Mouse (Mus musculus): ENCODE data around the gene Rpl7a.

Gene Rpl7a

DNA sequence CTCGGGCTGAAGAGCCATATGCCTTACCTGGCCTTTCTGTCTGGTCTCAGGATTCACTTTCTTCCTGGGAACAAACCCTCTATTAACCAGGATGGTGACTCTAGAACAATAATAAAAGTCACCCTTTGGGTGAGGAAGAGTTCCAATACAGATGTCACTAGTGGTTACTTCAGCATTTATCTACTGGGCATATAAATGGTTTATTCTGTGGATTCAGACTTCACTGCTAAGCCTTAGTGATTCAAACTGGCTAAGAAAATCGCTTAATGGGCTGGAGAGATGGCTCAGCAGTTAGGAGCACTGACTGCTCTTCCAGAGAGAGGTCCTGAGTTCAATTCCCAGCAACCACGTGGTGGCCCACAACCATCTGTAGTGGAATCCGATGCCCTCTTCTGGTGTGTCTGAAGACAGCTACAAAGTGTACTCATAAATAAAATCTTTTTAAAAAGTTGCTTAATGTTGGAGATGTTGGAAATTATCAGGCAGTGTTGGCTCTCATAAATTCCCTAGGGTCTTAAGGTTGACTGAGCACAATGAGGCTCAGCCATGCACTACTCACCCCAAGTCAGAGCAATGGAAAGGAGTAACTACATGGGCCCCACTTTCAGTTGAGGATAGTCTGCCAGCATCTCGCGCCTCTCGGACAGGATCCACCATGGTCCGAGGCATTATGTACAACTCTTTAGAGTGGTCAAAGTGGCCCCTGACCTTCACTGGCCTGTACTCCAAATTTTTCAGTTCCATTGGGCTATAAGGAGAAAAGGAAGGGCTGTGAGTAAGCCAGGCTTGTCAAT lies 3.8 kb downstream of the Rpl7a start:
- DNase-seq (ENCODE audit: low spot score): no peak

DNA sequence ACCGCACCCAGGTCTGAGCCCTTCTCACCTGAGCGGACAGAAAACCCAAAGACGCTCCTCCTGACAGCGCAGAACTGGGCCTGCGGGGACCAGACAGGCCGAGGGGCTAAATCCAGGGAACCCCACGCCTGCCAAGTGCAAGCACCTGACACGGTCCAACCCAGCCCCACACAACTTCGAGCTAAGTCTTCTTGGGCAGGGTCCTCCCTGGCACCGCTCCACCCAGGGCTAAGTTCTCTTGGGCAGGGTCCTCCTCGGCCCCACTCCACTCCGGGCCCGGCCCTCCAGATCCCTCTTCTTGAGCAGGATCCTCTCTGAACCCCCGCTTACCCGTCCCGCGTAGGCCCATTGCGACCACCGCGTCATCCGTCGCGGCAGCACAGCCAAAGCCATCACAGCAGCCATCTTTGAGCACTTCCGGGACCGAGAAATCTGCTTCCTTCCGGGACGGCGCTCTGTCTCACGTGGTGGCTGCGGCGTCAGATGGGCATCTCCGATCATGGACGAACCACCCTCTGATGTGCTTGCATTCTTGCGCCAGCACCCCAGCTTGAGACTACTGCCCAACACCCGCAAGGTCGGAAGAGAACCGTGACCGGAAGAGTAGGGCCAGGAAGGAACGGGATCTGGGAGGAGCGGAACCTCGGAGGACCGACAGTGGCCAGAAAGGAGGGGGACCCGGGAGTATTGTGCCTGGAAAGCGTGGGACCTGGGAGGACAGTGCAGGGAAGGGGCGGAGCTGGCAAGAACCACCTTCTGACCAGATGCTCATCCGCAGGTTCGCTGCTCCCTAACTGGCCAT lies 5.6 kb downstream of the Rpl7a start, which contains the start of the genes Surf2 and Surf1:
Surf2 (plus strand) TSS at position 441 of the 802 bp plus-strand sequence.
Surf1 (minus strand) TSS at position 604 of the 802 bp plus-strand sequence.
- DNase-seq (ENCODE audit: low spot score): peak; percentile 70

DNA sequence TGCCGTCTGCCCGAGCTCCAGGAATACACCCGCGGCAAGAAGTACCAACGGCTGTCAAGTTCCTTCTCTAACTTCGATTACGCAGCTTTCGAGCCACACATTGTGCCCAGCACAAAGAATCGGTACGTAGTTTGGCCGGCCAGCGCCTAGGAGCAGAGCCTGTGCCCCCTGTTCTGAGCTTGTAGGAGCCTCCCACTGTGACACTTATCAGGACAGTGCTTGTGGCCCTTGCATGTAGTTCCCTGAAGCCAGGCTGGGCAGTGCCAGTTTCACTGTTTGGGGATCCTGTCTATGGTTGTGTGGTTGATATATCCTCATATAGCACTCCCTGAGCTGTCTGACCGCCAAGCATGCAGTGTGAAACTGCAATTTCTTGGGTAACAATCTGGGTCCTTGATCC lies 6.2 kb downstream of the Rpl7a start:
- no peak for DNase-seq (ENCODE audit: low spot score)

DNA sequence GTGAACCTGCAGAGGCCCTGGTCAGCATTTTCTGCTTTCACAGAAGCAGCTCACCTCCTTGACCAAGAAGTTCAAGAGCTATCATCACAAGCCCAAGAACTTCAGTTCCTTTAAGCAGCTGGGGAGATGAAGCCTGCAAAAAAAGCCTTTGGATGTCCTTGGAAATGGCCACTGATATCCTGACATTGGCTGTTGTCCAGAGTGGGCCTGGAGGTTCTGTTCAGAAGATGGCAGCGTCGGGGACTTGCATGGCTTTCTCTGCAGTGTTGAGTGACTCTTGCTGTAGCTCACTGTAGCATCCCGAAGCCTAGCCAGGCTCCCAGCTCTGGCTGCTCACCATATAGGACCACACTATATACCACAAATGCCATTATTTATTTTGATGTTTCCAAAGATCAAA lies 9.1 kb downstream of the Rpl7a start:
- DNase-seq (ENCODE audit: low spot score): no peak

DNA sequence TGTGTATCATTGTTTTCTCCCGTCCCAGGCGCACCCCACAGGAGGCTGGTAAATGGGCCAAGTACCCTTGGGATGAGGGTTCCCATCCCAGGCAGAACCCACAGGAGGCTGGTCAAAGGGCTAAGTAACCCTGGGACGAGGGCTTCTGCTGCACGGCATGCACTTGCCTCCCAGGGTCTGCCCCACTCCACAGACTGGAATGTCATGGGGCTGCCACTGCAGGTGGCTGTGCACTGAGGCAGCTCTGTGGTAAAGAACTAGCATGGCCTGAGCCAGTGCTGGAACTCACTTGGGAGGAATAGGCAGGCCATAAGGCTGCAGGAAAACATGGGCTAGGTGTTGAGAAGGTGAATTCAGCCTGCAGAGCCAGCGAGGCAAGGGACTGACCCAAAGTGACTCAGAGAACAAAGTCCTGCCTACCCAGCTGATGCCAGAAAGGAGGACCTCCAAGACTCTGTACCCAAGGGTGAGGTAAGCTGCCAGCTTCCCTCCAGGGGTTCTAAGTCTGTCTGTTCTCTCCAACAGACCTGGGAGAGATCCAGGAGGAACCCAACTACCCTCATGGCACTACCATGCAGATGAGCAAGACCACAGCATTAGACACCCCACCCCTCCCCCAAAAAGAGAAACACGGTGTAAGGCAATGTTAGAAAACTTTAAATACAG lies 9.8 kb downstream of the Rpl7a start:
- no peak for DNase-seq (ENCODE audit: low spot score)

DNA sequence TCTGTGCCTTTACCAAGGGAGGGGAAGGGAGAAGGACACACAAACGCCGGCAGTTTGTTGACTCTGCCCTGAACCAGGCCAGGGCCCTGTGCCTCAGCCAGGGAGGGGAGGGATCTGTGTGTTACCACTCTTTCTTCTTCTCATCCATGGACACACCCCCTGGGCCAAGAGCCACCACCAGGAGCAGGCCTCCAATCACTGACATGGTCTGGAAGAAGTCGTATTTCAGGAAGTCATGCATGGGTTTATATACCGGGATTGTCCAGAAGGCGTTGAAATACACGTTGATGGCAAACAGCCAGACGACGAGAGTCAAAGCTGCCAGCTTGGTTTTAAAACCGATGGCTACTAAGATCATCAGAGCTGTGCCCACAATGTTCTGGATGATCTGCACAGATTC lies 11.2 kb downstream of the Rpl7a start:
- DNase-seq (ENCODE audit: low spot score): no peak

DNA sequence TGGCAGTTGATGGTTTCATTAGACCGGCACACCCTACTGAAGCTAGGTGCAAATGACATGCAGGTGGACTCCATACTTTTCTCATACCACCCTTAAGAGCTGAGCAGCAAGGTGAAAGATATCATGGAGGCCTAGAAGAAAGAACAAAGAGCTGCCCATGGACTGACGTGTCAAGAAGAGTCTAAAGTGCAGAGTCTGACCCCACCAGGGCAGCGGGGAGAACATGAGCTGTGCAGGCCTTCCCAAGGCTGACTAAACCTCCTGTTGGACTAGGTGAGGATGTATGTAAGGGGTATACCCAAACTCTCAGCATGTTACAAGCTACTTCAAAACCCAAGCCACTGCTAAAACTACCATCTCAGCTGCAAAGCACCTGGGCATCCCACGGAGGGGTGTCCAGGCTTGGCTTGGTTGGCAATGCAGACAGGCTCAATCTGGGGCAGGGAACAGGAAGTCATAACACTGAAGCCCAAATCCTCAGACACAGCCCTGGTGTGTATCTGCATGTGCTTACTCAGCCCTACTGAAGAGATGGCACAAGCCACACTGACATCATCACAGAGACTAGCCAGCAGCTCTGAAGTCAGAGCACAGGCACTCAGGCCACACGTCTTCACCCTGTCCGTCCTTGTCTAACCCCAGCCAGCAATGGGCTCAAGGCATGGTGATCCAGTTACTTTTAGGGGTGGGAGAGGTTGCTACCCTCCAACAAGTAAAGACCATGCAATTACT lies 17.3 kb downstream of the Rpl7a start:
- DNase-seq (ENCODE audit: low spot score): no peak

DNA sequence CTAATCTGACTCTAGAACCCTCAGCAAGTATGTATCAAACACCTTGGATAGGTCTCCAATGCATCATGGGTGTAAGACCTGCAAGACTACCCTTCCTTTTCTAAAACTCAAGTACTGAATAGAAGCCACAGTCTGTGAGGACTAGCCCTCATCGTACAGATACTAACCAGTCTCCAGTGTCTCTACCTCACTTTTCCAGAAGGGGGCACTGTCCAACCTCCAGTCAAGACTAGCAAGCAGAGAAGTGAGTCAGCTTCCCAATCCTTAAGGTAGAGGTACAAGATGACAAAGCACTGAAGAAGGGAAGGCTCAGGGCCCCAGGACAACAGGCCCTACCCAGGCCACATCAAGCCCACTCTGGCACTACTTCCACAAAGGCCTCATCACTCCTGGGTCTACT lies 19.8 kb downstream of the Rpl7a start:
- DNase-seq (ENCODE audit: low spot score): peak; percentile 81

DNA sequence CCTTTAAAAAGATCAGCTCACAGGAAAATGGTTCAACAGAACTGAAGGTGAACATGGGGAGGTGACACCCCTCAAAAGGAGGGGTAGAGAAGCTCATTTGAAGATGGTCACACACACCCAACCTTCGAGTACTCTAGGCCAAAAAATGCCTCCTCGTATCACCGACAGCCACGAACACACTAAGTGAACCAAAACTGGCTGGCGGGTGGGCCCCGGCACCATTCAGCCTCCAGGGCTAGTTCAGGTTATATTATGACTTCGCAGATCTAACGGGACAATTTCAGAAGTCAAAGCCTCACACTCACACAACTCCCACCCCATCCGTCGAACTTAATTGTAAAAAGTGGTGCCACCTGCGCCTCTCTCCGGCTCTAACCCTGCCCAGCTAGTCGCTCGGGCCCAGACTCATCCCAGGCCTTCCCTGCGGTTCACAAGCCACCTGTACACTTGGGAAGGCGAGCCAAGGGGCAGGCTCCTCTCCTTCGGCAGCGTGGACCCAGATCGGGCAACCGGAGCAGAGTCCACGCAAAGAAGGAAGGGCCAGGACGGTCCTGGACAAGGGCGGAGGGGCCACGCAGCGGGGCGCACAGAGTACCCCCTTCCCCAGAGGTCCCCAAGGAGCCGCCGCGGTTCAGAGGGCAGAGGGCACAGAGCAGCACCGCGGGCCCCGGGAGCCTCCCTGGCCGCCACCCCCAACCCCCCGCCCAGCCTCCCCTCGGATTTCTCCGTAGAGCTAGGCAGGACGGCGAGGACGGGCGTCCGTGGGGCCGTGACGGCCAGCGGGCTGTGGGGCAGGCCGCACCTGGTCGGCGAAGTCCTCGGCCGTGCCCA lies 22.1 kb downstream of the Rpl7a start:
- no peak for DNase-seq (ENCODE audit: low spot score)

DNA sequence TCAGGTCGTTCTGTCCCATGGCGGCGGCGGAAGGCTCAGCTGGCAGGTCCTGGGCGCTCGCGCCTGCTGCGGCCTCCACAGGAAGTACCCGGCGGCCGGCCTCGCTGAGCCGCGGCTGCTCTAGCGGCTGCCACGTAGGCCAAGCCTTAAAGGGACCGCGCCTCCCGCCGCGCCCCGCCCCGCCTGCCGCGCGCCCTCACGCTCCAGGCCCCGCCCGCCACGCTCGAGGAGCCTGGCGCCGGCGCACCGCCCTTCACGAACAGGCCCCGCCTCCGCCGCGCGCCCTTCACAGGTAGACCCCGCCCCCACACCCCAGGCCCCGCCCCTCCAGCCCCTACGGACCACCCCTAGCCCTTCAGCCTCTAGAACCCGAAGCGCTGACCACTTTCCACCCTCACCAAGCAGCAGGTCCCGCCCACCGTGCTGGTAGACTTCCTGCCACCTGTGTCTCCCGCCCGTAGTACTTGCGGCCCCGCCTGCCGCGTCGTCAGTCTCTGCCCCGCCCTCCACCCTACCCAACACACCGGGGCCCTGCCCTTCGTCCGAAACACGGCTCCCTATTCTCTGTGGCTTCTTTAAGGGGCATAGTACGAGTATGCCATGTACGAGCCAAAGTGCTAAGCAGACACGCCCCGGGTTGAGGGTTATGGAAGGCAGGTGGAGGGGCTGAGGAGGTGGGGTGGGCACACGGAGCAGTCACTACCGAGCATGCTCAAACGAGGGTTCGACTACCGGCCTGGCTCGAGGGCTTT lies 22.9 kb downstream of the Rpl7a start, which contains the start of the genes Surf4 and Stkld1:
Surf4 (minus strand) TSS at position 625 of the 752 bp plus-strand sequence.
Stkld1 (plus strand) TSS at position 744 of the 752 bp plus-strand sequence.
- peak; percentile 91 for DNase-seq (ENCODE audit: low spot score)

DNA sequence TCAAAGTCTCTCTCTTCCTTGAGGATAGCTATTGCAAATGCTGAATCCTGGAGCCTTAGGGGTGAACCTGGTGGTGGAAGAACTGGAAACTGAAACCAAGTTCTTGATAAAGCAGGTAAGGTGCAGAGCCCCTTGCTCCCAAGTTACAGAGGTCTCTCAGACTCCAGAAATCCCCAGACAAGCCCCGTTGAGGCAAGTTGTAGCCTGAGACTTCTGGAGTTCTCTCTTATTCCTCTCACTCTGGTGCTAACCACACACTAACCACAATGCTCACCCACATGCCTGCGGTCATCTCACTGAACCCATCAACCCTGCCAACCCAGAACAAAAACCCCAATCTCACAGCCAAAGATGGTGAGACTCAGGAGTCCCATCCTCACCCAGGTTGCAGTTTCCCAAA lies 24.7 kb downstream of the Rpl7a start:
- DNase-seq (ENCODE audit: low spot score): no peak

DNA sequence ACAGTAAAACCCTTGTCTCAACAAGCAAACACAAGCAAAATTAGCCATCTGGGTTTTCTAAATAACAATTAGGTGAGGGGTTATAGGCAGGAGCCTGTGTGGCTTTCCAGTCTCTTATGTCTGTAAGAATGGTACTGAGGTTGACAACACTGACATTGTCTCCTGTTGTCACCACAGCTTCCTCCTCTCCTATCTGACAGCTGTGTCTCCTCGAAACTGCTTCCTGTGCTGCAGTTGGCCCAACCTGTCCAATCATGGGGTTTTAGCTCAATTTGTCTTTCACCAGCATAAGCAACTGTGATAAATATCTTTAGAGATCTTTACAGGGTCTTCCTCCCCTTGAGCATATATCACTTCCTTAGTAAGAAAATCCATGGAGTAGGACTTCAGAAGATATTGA lies 25.9 kb downstream of the Rpl7a start:
- no peak for DNase-seq (ENCODE audit: low spot score)

DNA sequence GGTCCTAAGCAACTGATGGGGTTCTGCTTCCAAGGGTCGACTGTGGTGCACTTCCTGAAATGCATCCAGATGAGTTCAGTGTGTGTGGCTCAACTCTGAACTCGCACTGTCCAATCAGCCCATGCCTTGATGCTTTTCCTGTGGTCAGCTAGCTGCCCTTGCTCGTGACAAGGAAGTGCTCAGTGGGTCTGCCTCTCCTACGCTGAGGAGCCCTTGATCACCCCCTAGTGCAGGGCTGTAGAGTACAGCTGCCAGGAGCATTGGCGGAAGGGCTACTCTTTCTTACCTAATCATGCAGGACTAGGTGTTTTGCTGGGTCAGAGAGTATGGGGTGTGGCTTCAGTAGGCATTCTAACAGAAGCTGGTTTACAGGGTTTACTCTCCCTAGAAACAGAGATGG lies 31.0 kb downstream of the Rpl7a start:
- DNase-seq (ENCODE audit: low spot score): no peak

DNA sequence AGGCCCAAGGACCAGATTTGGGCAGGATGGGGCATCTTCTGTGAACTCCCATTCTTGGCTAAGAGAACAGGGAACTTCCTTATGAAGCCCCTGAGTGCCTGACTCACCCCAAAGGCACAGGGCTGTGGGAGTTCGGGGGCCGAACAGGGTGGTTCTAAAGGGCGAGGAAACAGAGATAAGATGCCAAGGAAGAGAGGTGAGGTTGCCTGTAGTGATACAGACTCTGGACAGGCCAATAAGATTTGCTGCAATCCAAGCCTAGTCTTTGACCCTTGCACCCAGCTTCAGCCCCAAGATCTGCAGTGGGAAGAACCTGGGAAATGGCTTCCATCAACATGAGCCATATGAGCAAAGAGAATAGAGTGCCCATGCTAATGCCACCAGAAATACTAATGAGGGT lies 32.7 kb downstream of the Rpl7a start:
- DNase-seq (ENCODE audit: low spot score): no peak

DNA sequence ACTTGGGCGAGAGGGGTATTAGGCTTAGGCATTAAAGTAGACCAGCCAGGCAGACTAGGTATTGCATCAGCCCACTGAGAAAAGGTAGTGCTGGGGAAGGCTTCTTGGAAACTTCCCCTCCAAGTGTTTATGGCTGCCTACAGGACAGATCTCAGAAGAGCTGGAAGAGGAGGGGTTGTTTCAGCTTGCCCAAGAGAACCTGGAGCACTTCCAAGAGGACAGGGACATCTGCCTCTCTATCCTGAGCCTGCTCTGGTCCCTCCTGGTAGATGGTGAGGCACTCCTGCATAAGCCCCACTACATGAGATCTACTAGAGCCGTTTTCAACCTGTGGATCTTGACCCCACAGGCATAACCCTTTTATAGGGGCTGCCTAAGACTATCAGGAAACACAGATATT lies 39.8 kb downstream of the Rpl7a start:
- no peak for DNase-seq (ENCODE audit: low spot score)

DNA sequence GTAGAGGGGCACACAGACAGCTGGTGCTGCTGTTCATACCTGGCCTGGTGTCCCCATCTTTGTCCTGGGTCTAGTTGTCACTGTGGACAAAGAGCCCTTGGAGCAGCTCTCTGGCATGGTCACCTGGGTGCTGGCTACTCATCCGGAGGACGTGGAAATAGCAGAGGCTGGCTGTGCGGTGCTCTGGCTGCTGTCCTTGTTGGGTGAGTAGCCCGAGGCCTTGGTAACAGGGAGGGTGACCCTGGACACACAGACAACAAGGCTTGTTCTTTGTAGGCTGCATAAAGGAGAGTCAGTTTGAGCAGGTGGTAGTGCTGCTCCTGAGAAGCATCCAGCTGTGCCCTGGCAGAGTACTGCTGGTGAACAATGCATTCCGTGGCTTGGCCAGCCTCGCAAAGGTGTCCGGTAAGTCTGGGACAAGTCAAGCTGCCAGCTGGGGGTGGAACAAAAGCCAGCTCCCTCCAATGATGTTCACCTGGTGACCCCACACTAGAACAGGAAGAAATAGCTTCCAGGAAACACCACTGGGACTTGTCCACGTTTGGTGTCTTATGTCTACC lies 40.9 kb downstream of the Rpl7a start:
- DNase-seq (ENCODE audit: low spot score): no peak

DNA sequence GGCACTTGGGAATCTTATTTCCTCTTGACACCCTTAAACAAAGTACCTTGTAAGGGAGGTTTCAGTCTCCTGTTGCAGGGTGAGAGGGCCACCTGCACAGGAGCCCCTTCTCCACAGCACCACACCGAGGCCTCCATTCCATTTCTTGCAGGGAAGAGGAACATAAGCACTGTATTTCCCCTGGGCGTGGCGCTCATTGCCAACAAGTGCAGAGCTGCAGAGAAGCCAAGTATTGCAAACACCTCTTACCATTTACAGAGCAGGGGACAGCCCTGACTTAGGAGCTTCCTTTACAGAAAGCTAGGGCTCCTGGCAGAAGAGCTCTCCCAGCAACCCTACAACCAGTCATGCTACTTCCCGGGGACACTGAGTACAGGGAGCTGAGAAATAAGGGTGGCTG lies 41.6 kb downstream of the Rpl7a start:
- DNase-seq (ENCODE audit: low spot score): no peak

DNA sequence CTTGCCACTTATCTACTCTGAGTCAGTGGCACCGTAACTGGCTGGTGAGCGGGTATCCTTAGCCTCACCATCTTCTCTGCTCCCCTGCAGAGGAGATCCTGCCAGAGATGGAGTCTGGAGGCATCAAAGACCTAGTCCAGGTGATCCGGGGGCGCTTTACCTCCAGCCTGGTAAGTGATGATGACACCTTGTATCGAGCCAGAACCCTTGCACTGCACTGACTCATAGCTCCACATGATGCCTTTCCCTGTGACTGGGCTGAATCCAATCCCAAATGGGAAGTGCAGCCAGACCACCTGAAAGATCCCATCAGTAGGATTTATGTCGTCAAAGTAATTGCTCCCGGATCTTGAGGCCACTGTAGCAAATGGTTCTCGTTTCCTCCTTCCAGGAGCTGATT lies 42.3 kb downstream of the Rpl7a start:
- no peak for DNase-seq (ENCODE audit: low spot score)

DNA sequence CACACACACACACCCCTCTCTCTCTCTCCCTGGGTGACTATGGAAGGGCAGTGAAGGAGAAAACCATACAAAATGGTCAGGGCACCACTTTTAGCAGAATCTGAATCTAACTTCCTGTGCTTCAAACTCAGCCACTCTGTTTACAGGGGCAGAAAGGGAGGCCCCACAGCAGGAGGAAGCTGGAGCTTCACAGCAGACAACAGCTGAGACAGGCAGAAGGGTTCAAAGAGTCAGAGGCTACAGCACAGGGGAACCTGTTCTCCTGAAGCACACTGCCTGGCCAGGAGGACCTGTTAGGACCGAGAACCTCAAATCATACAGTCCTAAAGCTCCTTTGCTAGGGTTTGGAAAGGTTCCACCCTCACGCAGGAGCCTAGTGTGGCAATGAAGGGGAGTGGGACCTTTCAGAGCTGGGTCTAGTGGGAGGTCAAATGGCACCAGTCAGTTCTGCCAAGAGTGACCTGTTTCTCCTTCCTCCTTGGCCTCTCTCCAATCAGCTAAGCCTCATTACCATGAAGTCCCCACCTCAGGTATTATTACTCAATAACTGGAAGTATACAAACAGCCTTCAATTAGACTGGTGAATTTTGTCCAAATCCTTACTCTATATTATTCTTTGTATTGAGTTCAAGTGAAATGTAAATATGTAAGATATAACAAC lies 44.3 kb downstream of the Rpl7a start:
- DNase-seq (ENCODE audit: low spot score): no peak
